ENCODE assay signal across 8 mouse cellular contexts in the genomic region with DNA sequence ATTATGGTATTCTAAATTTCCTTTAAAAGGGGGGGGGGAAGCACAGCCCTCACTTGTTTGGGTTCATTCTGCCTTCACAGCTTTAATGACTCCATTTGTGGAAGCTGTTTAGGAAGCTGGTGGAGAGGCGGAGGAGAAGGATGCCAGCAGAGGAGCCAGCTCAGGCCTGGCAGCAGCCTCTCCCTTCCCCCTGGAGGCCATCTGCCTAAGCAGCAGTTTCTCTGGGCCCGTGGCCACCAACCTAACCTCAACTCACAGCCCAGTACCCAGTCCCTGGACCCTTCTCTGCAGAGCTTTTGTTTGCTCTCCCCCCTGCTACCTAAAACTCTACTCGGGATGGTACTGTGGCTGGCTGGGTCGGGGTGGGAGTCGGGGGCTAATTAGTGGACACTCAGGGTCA. TPM values are rescaled to one million over a fixed set of nuclear protein-coding genes. Genes with fewer than 3 reads are reported as not detected.
DNase-seq lines count a peak whose midpoint lies in the region; ATAC-seq lines count a peak whose summit lies in the region.

No protein-coding gene starts in this region.

- H3K27me3 ChIP-seq in intestine, embryonic 14.5 days (replicated peaks; ENCODE audit: control insufficient read depth, insufficient read depth, low read length): peaks cover 22% of the 10 kb centered on the region
- H3K27me3 ChIP-seq in midbrain, embryonic 15.5 days (replicated peaks): peaks cover 35% of the 10 kb centered on the region

- H3K9ac ChIP-seq in intestine, embryonic 14.5 days (ENCODE audit: low read length): 0 out of 2 replicates have a peak overlapping the region, but pooled peaks have one; percentile 11
- peak overlapping the region; percentile 48; the same call in 1 of the 2 replicates for H3K9ac ChIP-seq in midbrain, embryonic 15.5 days

- peak; percentile 60 for ATAC-seq in frontal cortex, adult (ENCODE audit: low TSS enrichment)
- no peak for ATAC-seq in intestine, embryonic 14.5 days (replicated peaks; ENCODE audit: low FRiP score, low TSS enrichment, low read depth)
- ATAC-seq in midbrain, embryonic 15.5 days (replicated peaks): 0 out of 2 replicates have a peak, but pooled peaks have one; percentile 7

- H3K4me3 ChIP-seq in intestine, embryonic 14.5 days (ENCODE audit: low read depth, low read length): peak overlapping the region; percentile 38; the same call in 1 of the 2 replicates
- H3K4me3 ChIP-seq in midbrain, embryonic 15.5 days: peak overlapping the region; percentile 47

- no peak overlapping the region for H3K27ac ChIP-seq in intestine, embryonic 14.5 days (ENCODE audit: low read depth)
- no peak overlapping the region for H3K27ac ChIP-seq in midbrain, embryonic 15.5 days

- H3K4me2 ChIP-seq in intestine, embryonic 14.5 days (ENCODE audit: low read length): peak overlapping the region; percentile 64
- H3K4me2 ChIP-seq in midbrain, embryonic 15.5 days: peak overlapping the region; percentile 96

- H3K9me3 ChIP-seq in intestine, embryonic 14.5 days (ENCODE audit: control insufficient read depth, low read length): no peaks in the 10 kb centered on the region
- H3K9me3 ChIP-seq in midbrain, embryonic 15.5 days: no peaks in the 10 kb centered on the region

- no peaks in the 10 kb centered on the region for H3K36me3 ChIP-seq in intestine, embryonic 14.5 days (ENCODE audit: control insufficient read depth, insufficient read depth, low read length)
- no peaks in the 10 kb centered on the region for H3K36me3 ChIP-seq in midbrain, embryonic 15.5 days (replicated peaks)

- peaks cover 42% of the 10 kb centered on the region for H3K4me1 ChIP-seq in intestine, embryonic 14.5 days (replicated peaks; ENCODE audit: control insufficient read depth, insufficient read depth, low read length)
- H3K4me1 ChIP-seq in midbrain, embryonic 15.5 days: peaks cover 47% of the 10 kb centered on the region

- DNase-seq in frontal cortex, postnatal 14 days (ENCODE audit: low spot score in 2 of 2): no peak
- DNase-seq in right cerebral cortex, postnatal 14 days: peak; percentile 45
- no peak for DNase-seq in right cerebral cortex, postnatal 25 days
- no peak for DNase-seq in intestine, embryonic 14.5 days (ENCODE audit: low spot score)
- DNase-seq in gastrocnemius, postnatal 25 days: no peak
- DNase-seq in spleen, postnatal 10 days (ENCODE audit: low spot score in 2 of 2): no peak

- WGBS in intestine, embryonic 14.5 days: 25% methylated on average over 5 of the region's 5 CpGs
- WGBS in midbrain, embryonic 15.5 days: 17% methylated on average over 5 of the region's 5 CpGs

RNA-seq across cellular contexts. Expression of gene Unc5b, which starts 4.1 kb away (rescaled TPM):
- polyA plus RNA-seq in intestine, embryonic 14.5 days (2014; fragmentation: Nextera tagmentation; extraction: Ambion mirVana): 5.0 and 5.2 TPM in 2 replicates
- polyA plus RNA-seq in midbrain, embryonic 15.5 days (2015; fragmentation: Nextera tagmentation; extraction: Ambion mirVana): 2.8 and 2.9 TPM in 2 replicates
- total RNA-seq in gastrocnemius, postnatal 25 days (2021): 1 to 10 TPM; 2.0 to 3.5 TPM
